Mouse (Mus musculus) cortical plate, adult 2 months (tissue): ENCODE measurements around the gene Ndufb3. TPM values are rescaled to one million over a fixed set of nuclear protein-coding genes. Genes with fewer than 3 reads are reported as not detected.
A peak's percentile ranks its signal among the peaks of the same experiment; 100 is the strongest.
"Not testable (repeated sequence)": the region's sequence is repeated elsewhere in the genome, so short reads cannot be mapped to it uniquely, and the experiment has no call there.

Experiments used
- H3K27ac ChIP-seq: fragments of 200-500 bp; 2 replicates; pipeline ENCODE4 v1.5.1; 2012; ENCODE audit warnings: low read length, control low read depth, inconsistent platforms; ENCODE audit not compliant: insufficient read depth
- H3K4me1 ChIP-seq: fragments of 200-500 bp; 2 replicates; pipeline ENCODE4 v1.6.1; 2011; ENCODE audit warnings: low read length; ENCODE audit not compliant: control insufficient read depth, insufficient read depth
- H3K4me3 ChIP-seq: fragments of 200-500 bp; 2 replicates; pipeline ENCODE4 v1.5.1; 2011; ENCODE audit warnings: mild to moderate bottlenecking, low read length, control low read depth; ENCODE audit not compliant: insufficient read depth
- CTCF ChIP-seq: fragments of 200-500 bp; IDR thresholded peaks from 2 replicates; pipeline ENCODE4 v1.5.1; 2011; ENCODE audit warnings: mild to moderate bottlenecking, control low read depth, low read length; ENCODE audit not compliant: insufficient read depth; ENCODE audit errors: extremely low read depth
- POLR2A ChIP-seq: fragments of 200-500 bp; IDR thresholded peaks from 2 replicates; pipeline ENCODE4 v1.6.1; 2011; ENCODE audit warnings: mild to moderate bottlenecking, low read length, control low read depth; ENCODE audit not compliant: insufficient read depth; ENCODE audit errors: extremely low read depth
- polyA plus RNA-seq: library from polyadenylated mRNA; depleted of rRNA; stranded (reverse); fragments of >200 nt; gene quantifications from 2 replicates; pipeline ENCODE4 v1.2.3, GENCODE M21; 2012; rRNA removed

Ndufb3 gene
- polyA plus RNA-seq: 227 and 228 TPM in 2 replicates

- H3K4me1 ChIP-seq: peaks cover 1% of the 10 kb centered on the region; the same call in 1 of the 2 replicates
- H3K4me3 ChIP-seq: peak within 1 kb of the TSS; percentile 89
- TF ChIP-seq CTCF (no peak), POLR2A (peak; percentile 71; the same call in 1 of the 2 replicates)
- peak within 1 kb of the TSS; percentile 87 for H3K27ac ChIP-seq
Measured at GRCm38 (mm10) chr1:58586171-58586997, at the start of gene Ndufb3, which contains the start of gene Fam126b. TSS of gene Ndufb3 (plus strand) at chr1:58586384. TSS of gene Fam126b (minus strand) at chr1:58586323.

GRCm38 (mm10) chr1:58541386-58541785, 44.8 kb upstream of the Ndufb3 start:
- H3K27ac ChIP-seq: no peak overlapping the region
- TF ChIP-seq POLR2A: no peak
- no peak for TF ChIP-seq CTCF
- H3K4me1 ChIP-seq: no peaks in the 10 kb centered on the region
- no peak overlapping the region for H3K4me3 ChIP-seq

- not testable (repeated sequence) for H3K27ac ChIP-seq, H3K4me1 ChIP-seq, H3K4me3 ChIP-seq
Measured at GRCm38 (mm10) chr1:58560370-58560769, 25.8 kb upstream of the Ndufb3 start.

GRCm38 (mm10) chr1:58562455-58562854, 23.7 kb upstream of the Ndufb3 start:
- Histone ChIP-seq H3K4me1 (no peaks in the 10 kb centered on the region; the same call in 1 of the 2 replicates), H3K4me3 (no peak overlapping the region), H3K27ac (no peak overlapping the region)
- TF ChIP-seq CTCF (no peak; the same call in 1 of the 2 replicates), POLR2A (no peak)

- no peak overlapping the region for H3K4me3 ChIP-seq
- no peak overlapping the region for H3K27ac ChIP-seq
- no peaks in the 10 kb centered on the region; the same call in none of the 2 replicates for H3K4me1 ChIP-seq
- TF ChIP-seq POLR2A: no peak
- no peak for TF ChIP-seq CTCF
Measured at GRCm38 (mm10) chr1:58564981-58565380, 21.2 kb upstream of the Ndufb3 start.

- no peak overlapping the region for H3K27ac ChIP-seq
- TF ChIP-seq CTCF: no peak
- TF ChIP-seq POLR2A: no peak
- no peak overlapping the region for H3K4me3 ChIP-seq
- peaks cover 1% of the 10 kb centered on the region for H3K4me1 ChIP-seq
Measured at GRCm38 (mm10) chr1:58566621-58567020, 19.6 kb upstream of the Ndufb3 start.

GRCm38 (mm10) chr1:58568456-58569130, 17.6 kb upstream of the Ndufb3 start:
- no peak for TF ChIP-seq POLR2A
- TF ChIP-seq CTCF: no peak
- H3K27ac ChIP-seq: no peak overlapping the region
- peaks cover 1% of the 10 kb centered on the region for H3K4me1 ChIP-seq
- H3K4me3 ChIP-seq: no peak overlapping the region

GRCm38 (mm10) chr1:58570437-58570836, 15.7 kb upstream of the Ndufb3 start:
- peaks cover 1% of the 10 kb centered on the region for H3K4me1 ChIP-seq
- TF ChIP-seq POLR2A (no peak), CTCF (no peak)
- no peak overlapping the region for H3K27ac ChIP-seq
- H3K4me3 ChIP-seq: no peak overlapping the region

- no peak overlapping the region for H3K4me3 ChIP-seq
- TF ChIP-seq POLR2A: no peak
- peak; percentile 35 for TF ChIP-seq CTCF
- H3K27ac ChIP-seq: no peak overlapping the region
- peaks cover 1% of the 10 kb centered on the region; the same call in 1 of the 2 replicates for H3K4me1 ChIP-seq
Measured at GRCm38 (mm10) chr1:58579179-58579578, 7.0 kb upstream of the Ndufb3 start.
